Mouse (Mus musculus): ENCODE results near the gene Ttc12. TPM values are rescaled to one million over a fixed set of nuclear protein-coding genes. Genes with fewer than 3 reads are reported as not detected.

The Ttc12 gene
- polyA plus RNA-seq, 1 experiment from 2014 or later = 1.8 TPM

DNA sequence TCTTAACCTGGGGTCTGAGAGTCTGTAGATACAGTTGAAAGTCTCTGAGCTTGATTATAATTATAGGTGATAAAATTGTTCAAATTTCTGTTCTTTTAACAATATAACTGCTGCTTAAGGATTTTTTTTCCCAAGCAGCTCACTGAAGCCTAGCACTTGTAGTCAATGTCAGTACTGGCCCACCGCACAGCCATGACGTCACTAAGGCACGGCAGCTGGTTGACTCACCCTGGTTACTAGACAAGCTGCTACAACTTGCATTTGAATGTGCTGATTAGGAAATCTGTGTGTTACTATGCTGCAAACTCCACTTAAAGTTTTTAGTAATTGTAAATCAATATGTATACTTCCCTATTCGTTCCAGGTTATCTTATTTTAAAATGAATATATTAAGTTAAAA, 4.6 kb upstream of the Ttc12 start:
- ATAC-seq (ENCODE audit: insufficient number of reproducible peaks, insufficient read depth, low FRiP score, low read depth) = no peak
- H3K27ac ChIP-seq (replicated peaks in 1 of 2; ENCODE audit: control insufficient read depth in 1 of 2, insufficient read depth in 1 of 2, low read depth in 2 of 2, low read length in 2 of 2) = no peak overlapping the region
- H3K9ac ChIP-seq (ENCODE audit: low read length) = no peak overlapping the region
- H3K4me2 ChIP-seq (ENCODE audit: low read length) = no peak overlapping the region
- 73% methylated on average over 4 of the region's 4 CpGs for WGBS
- no peak overlapping the region for H3K4me3 ChIP-seq (ENCODE audit: control insufficient read depth in 1 of 2, insufficient read depth in 1 of 2, low read depth in 1 of 2, low read length in 2 of 2)
- 0 out of 2 replicates have a peak, but pooled peaks cover 5% of the 10 kb centered on the region for H3K27me3 ChIP-seq (ENCODE audit: control insufficient read depth, insufficient read depth, low read length)
- H3K36me3 ChIP-seq (ENCODE audit: control insufficient read depth, insufficient read depth, low read length) = no peaks in the 10 kb centered on the region
- H3K4me1 ChIP-seq (ENCODE audit: control insufficient read depth in 2 of 2, insufficient read depth in 2 of 2, low read length in 2 of 2) = no peaks in the 10 kb centered on the region; a peak in 1 of 4 replicates
- H3K9me3 ChIP-seq (ENCODE audit: control insufficient read depth, low read length) = no peaks in the 10 kb centered on the region

DNA sequence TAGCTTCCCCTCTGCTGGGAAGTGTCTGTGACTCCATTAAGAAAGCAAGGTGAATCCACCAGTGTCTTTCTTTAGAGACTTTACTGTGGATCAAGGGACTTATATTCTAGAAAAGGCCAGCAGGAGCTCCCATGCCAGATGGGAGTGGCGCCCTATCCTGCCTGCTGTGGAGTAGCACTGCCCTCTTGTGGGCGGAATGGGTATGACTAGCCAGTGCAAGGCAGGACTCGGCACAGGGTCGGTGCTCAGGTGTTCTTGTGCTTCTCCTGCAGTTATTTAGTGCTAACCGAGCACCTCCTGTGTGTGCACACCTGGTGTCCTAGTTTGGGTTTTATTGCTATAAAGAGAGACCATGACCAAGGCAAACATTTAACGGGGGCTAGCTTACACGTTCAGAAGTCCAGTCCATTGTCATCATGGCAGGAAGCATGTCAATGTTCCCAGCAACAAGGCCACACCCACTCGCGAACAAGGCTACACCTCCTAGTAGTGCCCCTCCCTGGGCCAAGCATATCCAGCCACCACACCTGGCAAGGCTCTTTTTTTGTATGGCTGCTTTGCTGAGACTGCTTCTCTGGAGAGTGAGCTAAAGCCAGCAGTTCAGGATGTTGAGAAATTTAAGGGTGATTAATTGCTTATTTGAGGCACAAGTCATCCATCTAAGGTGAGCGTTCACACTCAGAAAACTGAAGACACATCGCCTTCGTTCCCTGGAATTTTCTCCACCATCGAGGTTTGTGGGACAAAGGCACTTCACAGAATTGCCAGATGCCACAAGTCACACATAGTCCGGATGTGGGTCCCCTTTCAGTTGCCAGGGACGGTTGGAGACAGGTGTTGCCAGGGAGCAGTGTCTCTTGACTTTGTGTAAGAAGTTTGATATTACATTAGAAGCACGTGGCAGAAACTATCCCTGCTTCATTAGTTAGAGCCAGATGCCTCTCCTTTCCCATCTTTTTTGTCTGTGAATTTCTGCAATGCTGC, 3.2 kb upstream of the Ttc12 start:
- peak overlapping the region; percentile 43 for H3K4me2 ChIP-seq (ENCODE audit: low read length)
- H3K27ac ChIP-seq (replicated peaks in 1 of 2; ENCODE audit: control insufficient read depth in 1 of 2, insufficient read depth in 1 of 2, low read depth in 2 of 2, low read length in 2 of 2) = no peak overlapping the region
- H3K27me3 ChIP-seq (ENCODE audit: control insufficient read depth, insufficient read depth, low read length) = 0 out of 2 replicates have a peak, but pooled peaks cover 5% of the 10 kb centered on the region
- H3K9ac ChIP-seq (ENCODE audit: low read length) = no peak overlapping the region; the same call in 1 of the 2 replicates
- ATAC-seq (ENCODE audit: insufficient number of reproducible peaks, insufficient read depth, low FRiP score, low read depth) = no peak
- H3K9me3 ChIP-seq (ENCODE audit: control insufficient read depth, low read length) = no peaks in the 10 kb centered on the region
- no peaks in the 10 kb centered on the region for H3K36me3 ChIP-seq (ENCODE audit: control insufficient read depth, insufficient read depth, low read length)
- 28% methylated on average over 16 of the region's 16 CpGs for WGBS
- H3K4me1 ChIP-seq (ENCODE audit: control insufficient read depth in 2 of 2, insufficient read depth in 2 of 2, low read length in 2 of 2) = no peaks in the 10 kb centered on the region; a peak in 1 of 4 replicates
- no peak overlapping the region for H3K4me3 ChIP-seq (ENCODE audit: control insufficient read depth in 1 of 2, insufficient read depth in 1 of 2, low read depth in 1 of 2, low read length in 2 of 2)

DNA sequence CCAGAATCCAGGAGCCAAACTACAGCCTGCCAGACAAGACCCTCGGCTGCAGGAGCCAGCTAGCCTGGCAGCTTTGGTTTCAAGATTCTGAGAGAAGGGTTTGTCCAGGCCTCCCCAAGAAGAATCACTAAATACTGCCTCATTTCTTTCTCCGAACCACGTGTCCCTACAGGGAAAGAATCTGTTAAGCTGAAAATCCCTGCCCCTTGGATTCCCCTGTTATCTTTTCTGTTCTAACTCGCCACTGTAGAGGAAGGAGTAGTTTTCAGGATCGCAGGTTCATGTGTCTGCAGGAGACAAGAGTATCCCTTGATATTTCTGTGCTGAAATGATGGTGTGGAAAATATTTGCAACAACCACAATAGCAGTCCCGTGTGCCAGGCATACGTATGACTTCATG, 2.2 kb upstream of the Ttc12 start:
- H3K4me3 ChIP-seq (ENCODE audit: control insufficient read depth in 1 of 2, insufficient read depth in 1 of 2, low read depth in 1 of 2, low read length in 2 of 2) = no peak overlapping the region
- H3K27me3 ChIP-seq (ENCODE audit: control insufficient read depth, insufficient read depth, low read length) = 0 out of 2 replicates have a peak, but pooled peaks cover 5% of the 10 kb centered on the region
- no peaks in the 10 kb centered on the region for H3K4me1 ChIP-seq (ENCODE audit: control insufficient read depth in 2 of 2, insufficient read depth in 2 of 2, low read length in 2 of 2)
- H3K36me3 ChIP-seq (ENCODE audit: control insufficient read depth, insufficient read depth, low read length) = no peaks in the 10 kb centered on the region
- H3K9ac ChIP-seq (ENCODE audit: low read length) = no peak overlapping the region
- no peak overlapping the region for H3K27ac ChIP-seq (replicated peaks in 1 of 2; ENCODE audit: control insufficient read depth in 1 of 2, insufficient read depth in 1 of 2, low read depth in 2 of 2, low read length in 2 of 2)
- no peaks in the 10 kb centered on the region for H3K9me3 ChIP-seq (ENCODE audit: control insufficient read depth, low read length)
- ATAC-seq (ENCODE audit: insufficient number of reproducible peaks, insufficient read depth, low FRiP score, low read depth) = no peak
- H3K4me2 ChIP-seq (ENCODE audit: low read length) = no peak overlapping the region
- WGBS = 57% methylated on average over 7 of the region's 7 CpGs

DNA sequence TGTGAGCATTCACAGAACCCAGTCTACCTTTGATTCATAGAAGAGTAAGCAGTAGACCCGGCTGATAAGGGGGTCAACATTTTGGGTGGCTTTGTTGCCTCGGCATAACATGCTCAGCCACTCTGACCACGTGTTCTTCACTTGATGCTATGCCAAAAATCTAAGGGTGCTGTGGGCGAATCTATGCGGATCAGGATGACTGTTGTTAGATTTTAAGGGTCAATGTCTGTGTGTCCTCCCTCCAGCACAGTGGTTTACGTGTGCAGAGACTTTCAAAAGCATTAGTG, 1.6 kb upstream of the Ttc12 start:
- H3K9me3 ChIP-seq (ENCODE audit: control insufficient read depth, low read length) = no peaks in the 10 kb centered on the region
- 0 out of 2 replicates have a peak, but pooled peaks cover 5% of the 10 kb centered on the region for H3K27me3 ChIP-seq (ENCODE audit: control insufficient read depth, insufficient read depth, low read length)
- no peaks in the 10 kb centered on the region for H3K36me3 ChIP-seq (ENCODE audit: control insufficient read depth, insufficient read depth, low read length)
- H3K4me1 ChIP-seq (ENCODE audit: control insufficient read depth in 2 of 2, insufficient read depth in 2 of 2, low read length in 2 of 2) = no peaks in the 10 kb centered on the region
- no peak overlapping the region for H3K27ac ChIP-seq (replicated peaks in 1 of 2; ENCODE audit: control insufficient read depth in 1 of 2, insufficient read depth in 1 of 2, low read depth in 2 of 2, low read length in 2 of 2)
- no peak overlapping the region for H3K4me3 ChIP-seq (ENCODE audit: control insufficient read depth in 1 of 2, insufficient read depth in 1 of 2, low read depth in 1 of 2, low read length in 2 of 2)
- 70% methylated on average over 6 of the region's 6 CpGs for WGBS
- ATAC-seq (ENCODE audit: insufficient number of reproducible peaks, insufficient read depth, low FRiP score, low read depth) = no peak
- H3K9ac ChIP-seq (ENCODE audit: low read length) = no peak overlapping the region
- H3K4me2 ChIP-seq (ENCODE audit: low read length) = no peak overlapping the region

DNA sequence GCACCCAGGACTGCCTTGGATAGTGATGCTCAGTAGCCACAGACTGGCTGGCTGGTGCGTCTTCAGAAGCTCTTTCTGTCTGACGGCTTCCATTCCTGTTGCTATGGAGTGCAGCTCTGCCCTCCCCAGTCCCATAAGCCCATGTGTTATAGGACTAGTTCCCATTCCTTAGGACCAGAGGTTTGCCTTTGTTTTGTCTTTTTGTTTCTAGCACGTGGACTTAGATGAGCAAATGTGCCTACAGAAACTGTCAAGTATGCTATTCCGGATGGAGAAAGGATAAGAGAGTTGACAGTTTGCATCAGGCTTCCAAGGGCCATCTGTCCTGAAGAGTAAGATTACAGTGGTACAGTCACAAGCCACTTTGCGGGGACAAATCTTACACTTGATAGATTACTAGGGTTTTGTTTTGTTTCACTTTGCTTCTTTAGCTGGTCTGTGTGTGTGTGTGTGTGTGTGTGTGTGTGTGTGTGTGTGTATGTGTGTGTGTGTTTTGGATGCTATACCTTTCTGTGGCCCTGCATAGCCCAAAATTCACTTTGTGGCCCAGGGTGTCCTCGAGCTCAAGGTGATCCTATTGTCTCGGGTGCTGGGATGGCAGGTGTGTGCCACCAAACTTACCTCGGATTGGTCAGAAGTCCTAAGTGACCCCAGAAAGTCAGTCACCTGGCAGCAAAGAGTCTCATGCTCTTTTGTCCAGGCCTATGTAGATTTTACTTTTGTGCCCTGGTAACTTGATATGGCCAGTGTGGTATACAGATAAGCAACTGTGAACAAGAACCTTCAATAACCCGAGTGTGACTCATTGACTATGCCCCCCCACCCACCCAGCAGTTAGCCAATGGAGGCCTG, 1.0 kb upstream of the Ttc12 start:
- WGBS = 55% methylated on average over 9 of the region's 9 CpGs
- Histone ChIP-seq H3K9me3 (ENCODE audit: control insufficient read depth, low read length) (no peaks in the 10 kb centered on the region), H3K36me3 (ENCODE audit: control insufficient read depth, insufficient read depth, low read length) (no peaks in the 10 kb centered on the region), H3K4me2 (ENCODE audit: low read length) (no peak overlapping the region), H3K4me1 (ENCODE audit: control insufficient read depth in 2 of 2, insufficient read depth in 2 of 2, low read length in 2 of 2) (no peaks in the 10 kb centered on the region), H3K9ac (ENCODE audit: low read length) (no peak overlapping the region), H3K27ac (replicated peaks in 1 of 2; ENCODE audit: control insufficient read depth in 1 of 2, insufficient read depth in 1 of 2, low read depth in 2 of 2, low read length in 2 of 2) (no peak overlapping the region), H3K27me3 (ENCODE audit: control insufficient read depth, insufficient read depth, low read length) (0 out of 2 replicates have a peak, but pooled peaks cover 5% of the 10 kb centered on the region), H3K4me3 (ENCODE audit: control insufficient read depth in 1 of 2, insufficient read depth in 1 of 2, low read depth in 1 of 2, low read length in 2 of 2) (no peak overlapping the region)
- ATAC-seq (ENCODE audit: insufficient number of reproducible peaks, insufficient read depth, low FRiP score, low read depth) = no peak

DNA sequence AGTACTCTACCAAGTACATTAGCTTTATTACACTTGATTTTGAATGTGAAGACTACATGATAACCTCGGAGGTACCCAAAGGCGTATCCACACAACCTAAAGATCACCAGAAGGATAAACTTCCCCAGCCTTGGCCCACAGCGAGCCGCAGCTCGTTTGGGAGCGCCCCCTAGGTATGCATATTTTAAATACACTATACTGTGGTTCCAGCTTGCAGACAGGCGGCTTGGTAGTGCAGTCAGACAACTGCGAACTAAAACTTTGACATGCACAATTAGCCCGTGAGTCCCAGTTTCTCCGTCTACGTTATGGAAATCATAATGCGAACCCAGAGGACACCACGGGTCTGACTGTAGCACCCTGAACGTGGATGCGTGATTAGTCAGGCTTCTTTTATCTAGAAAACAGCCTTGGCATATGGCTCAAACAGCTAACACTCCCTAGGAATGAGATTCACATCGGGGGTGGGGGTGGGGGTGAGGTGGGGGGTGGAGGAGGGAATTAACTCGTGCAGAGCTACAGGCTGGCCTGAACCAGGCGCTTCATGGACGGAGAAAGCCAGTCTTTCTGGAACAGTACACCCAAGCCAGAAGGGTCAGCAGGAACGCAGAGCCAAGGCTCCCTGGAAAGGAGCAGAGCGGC, 654 bp downstream of the Ttc12 start:
- H3K9ac ChIP-seq (ENCODE audit: low read length) = peak overlapping the region; percentile 69
- 0 out of 2 replicates have a peak, but pooled peaks cover 5% of the 10 kb centered on the region for H3K27me3 ChIP-seq (ENCODE audit: control insufficient read depth, insufficient read depth, low read length)
- H3K4me1 ChIP-seq (ENCODE audit: control insufficient read depth in 2 of 2, insufficient read depth in 2 of 2, low read length in 2 of 2) = no peaks in the 10 kb centered on the region
- H3K36me3 ChIP-seq (ENCODE audit: control insufficient read depth, insufficient read depth, low read length) = no peaks in the 10 kb centered on the region
- no peaks in the 10 kb centered on the region for H3K9me3 ChIP-seq (ENCODE audit: control insufficient read depth, low read length)
- WGBS = 4% methylated on average over 21 of the region's 21 CpGs
- H3K27ac ChIP-seq (replicated peaks in 1 of 2; ENCODE audit: control insufficient read depth in 1 of 2, insufficient read depth in 1 of 2, low read depth in 2 of 2, low read length in 2 of 2) = no peak overlapping the region
- ATAC-seq (ENCODE audit: insufficient number of reproducible peaks, insufficient read depth, low FRiP score, low read depth) = no peak
- H3K4me3 ChIP-seq (ENCODE audit: control insufficient read depth in 1 of 2, insufficient read depth in 1 of 2, low read depth in 1 of 2, low read length in 2 of 2) = peak overlapping the region; percentile 64 to 71
- H3K4me2 ChIP-seq (ENCODE audit: low read length) = peak overlapping the region; percentile 94

DNA sequence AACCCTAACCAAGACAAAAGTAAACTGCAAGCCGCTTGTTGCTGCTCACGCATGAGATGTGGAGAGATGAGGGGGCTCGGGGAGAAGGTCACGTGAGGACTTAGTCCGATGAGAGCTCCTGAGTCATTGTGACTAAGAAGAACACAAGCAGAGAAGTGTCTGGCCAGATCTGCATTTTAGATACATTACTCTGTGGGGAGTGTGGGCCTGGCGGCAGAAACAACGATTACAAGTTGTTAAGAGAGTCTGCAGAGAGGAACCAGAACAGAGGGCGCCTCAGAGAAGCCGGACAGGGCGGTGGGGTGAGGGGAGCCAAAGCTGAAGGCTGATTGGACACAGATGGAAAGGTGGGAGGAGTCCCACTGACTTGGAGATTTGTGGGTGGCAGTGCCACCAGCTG, 2.7 kb downstream of the Ttc12 start:
- Histone ChIP-seq H3K4me2 (ENCODE audit: low read length) (no peak overlapping the region), H3K27ac (replicated peaks in 1 of 2; ENCODE audit: control insufficient read depth in 1 of 2, insufficient read depth in 1 of 2, low read depth in 2 of 2, low read length in 2 of 2) (no peak overlapping the region), H3K9me3 (ENCODE audit: control insufficient read depth, low read length) (no peaks in the 10 kb centered on the region), H3K4me3 (ENCODE audit: control insufficient read depth in 1 of 2, insufficient read depth in 1 of 2, low read depth in 1 of 2, low read length in 2 of 2) (no peak overlapping the region), H3K9ac (ENCODE audit: low read length) (no peak overlapping the region), H3K27me3 (ENCODE audit: control insufficient read depth, insufficient read depth, low read length) (no peaks in the 10 kb centered on the region), H3K36me3 (ENCODE audit: control insufficient read depth, insufficient read depth, low read length) (no peaks in the 10 kb centered on the region), H3K4me1 (ENCODE audit: control insufficient read depth in 2 of 2, insufficient read depth in 2 of 2, low read length in 2 of 2) (no peaks in the 10 kb centered on the region)
- no peak for ATAC-seq (ENCODE audit: insufficient number of reproducible peaks, insufficient read depth, low FRiP score, low read depth)
- 35% methylated on average over 10 of the region's 10 CpGs for WGBS

All from heart, embryonic 14.5 days (tissue).